Mouse (Mus musculus) midbrain, postnatal 0 days (tissue): ENCODE measurements around the gene BC100530. TPM values are rescaled to one million over a fixed set of nuclear protein-coding genes. Genes with fewer than 3 reads are reported as not detected.
"Not testable (repeated sequence)": the region's sequence is repeated elsewhere in the genome, so short reads cannot be mapped to it uniquely, and the experiment has no call there.

Experiments
- ATAC-seq: fragments of 200-750 bp; cut with Nextera tagmentation; 2 replicates; pipeline ENCODE4 v1.8.0; 2017; ENCODE audit warnings: moderate number of reproducible peaks, mild to moderate bottlenecking, moderate TSS enrichment, moderate library complexity; ENCODE audit not compliant: low FRiP score
- DNase-seq: peaks from one replicate; pipeline ENCODE4 v3.0.0-alpha.2; 2015; ENCODE audit warnings: low spot score
- H3K27ac ChIP-seq: fragments of 300-500 bp; sonication (generic); 2 replicates; pipeline ENCODE4 v1.5.1; 2014; ENCODE audit warnings: low read depth, mild to moderate bottlenecking, low read length, mixed read lengths
- H3K27me3 ChIP-seq: fragments of 300-500 bp; sonication (generic); 2 replicates; pipeline ENCODE4 v1.6.1; 2014; ENCODE audit warnings: low read length, control low read depth, mixed read lengths; ENCODE audit not compliant: insufficient read depth
- H3K36me3 ChIP-seq: fragments of 300-500 bp; sonication (generic); 2 replicates; pipeline ENCODE4 v1.6.1; 2014; ENCODE audit warnings: low read length, control low read depth, mixed read lengths; ENCODE audit not compliant: insufficient read depth
- H3K4me1 ChIP-seq: fragments of 300-500 bp; sonication (generic); 2 replicates; pipeline ENCODE4 v1.6.1; 2014; ENCODE audit warnings: mild to moderate bottlenecking, control low read depth, antibody characterized with exemption, low read length, mixed read lengths; ENCODE audit not compliant: insufficient read depth
- H3K4me2 ChIP-seq: fragments of 300-500 bp; sonication (generic); 2 replicates; pipeline ENCODE4 v1.6.1; 2014; ENCODE audit warnings: low read depth, mild to moderate bottlenecking, low read length, mixed read lengths; ENCODE audit not compliant: poor library complexity, severe bottlenecking
- H3K4me3 ChIP-seq: fragments of 300-500 bp; sonication (generic); 2 replicates; pipeline ENCODE4 v1.5.1; 2014; ENCODE audit warnings: low read depth, mild to moderate bottlenecking, low read length, moderate library complexity
- H3K9ac ChIP-seq: fragments of 300-500 bp; sonication (generic); replicated peaks from 2 replicates; pipeline ENCODE4 v1.6.1; 2014; ENCODE audit warnings: mild to moderate bottlenecking, low read length, moderate library complexity, mixed read lengths; ENCODE audit not compliant: poor library complexity, severe bottlenecking
- H3K9me3 ChIP-seq: fragments of 300-500 bp; sonication (generic); 2 replicates; pipeline ENCODE4 v1.6.1; 2016; ENCODE audit warnings: low read length, control low read depth
- CTCF ChIP-seq: IDR thresholded peaks from 2 replicates; pipeline ENCODE4 v1.5.1; 2016; ENCODE audit warnings: antibody characterized with exemption, mild to moderate bottlenecking
- WGBS: fragments of 180-500 bp; shearing (Covaris S2); extraction: QIAGEN DNeasy Blood & Tissue Kit; methylation state at CpG from one replicate; pipeline ENCODE4 v1.1.7; 2014; 5-methylcytosine and 5-hydroxymethylcytosine counted together
- polyA plus RNA-seq: library from polyadenylated mRNA; unstranded; fragments of >200 nt; fragmentation: Nextera tagmentation; extraction: Ambion mirVana; gene quantifications from 2 replicates; pipeline ENCODE4 v1.2.1, GENCODE M21; 2015
- total RNA-seq: library from RNA; depleted of rRNA; stranded (reverse); fragments of >200 nt; gene quantifications from 2 replicates; pipeline ENCODE4 v1.2.3, GENCODE M21; 2014; rRNA removed

BC100530 gene
- total RNA-seq (1.5 and 11.5 TPM in 2 replicates), polyA plus RNA-seq (0.38 and 0.59 TPM in 2 replicates)

DNA sequence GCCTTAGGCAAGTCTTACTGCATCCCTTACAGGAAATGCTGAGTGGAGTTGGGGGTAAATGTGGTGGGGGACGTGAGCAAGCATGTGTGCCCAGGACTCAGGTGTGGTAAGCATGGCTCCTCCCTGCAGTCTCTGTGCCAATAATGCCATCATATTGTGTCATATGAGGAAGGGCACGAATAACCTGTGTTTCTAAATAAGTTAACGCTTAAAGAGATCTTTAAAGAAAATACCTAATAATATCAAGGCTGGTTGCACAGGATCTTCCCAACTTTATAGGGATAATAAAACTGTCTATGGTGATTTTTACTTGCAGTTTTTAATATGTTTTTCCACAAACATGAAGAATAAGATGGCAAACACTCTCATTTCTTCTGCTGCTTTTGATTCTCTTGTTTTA is at the start of gene BC100530:
BC100530 (minus strand) TSS at position 101 of the 400 bp plus-strand sequence.
- not testable (repeated sequence) for H3K4me2 ChIP-seq, ATAC-seq
- WGBS: 76% methylated on average over 3 of the region's 3 CpGs

DNA sequence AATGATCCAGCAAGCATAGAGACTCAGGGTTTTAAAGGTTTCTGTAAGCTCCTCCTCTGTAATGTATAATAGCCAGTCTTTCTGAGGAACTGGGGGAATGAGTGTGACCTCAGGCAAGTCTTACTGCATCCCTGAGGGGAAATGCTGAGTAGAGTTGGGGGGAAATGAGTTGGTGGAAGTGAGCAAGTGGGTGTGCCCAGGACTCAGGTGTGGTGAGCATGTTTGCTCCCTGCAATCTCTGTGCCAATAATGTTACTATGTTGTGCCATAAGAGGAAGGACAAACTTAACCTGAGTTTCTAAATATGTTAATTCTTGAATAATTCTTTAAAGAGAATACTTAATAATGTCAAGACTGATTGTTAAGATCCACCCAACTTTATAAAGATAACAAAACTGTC is 40.8 kb upstream of the BC100530 start, which contains the start of gene Stfa2:
Stfa2 (minus strand) TSS at position 101 of the 400 bp plus-strand sequence.
- Histone ChIP-seq H3K4me1 (no peaks in the 10 kb centered on the region), H3K9me3 (no peaks in the 10 kb centered on the region)
- ATAC-seq: no peak

More for the DNA sequence above, at the start of gene BC100530:
- not testable (repeated sequence) for H3K4me1 ChIP-seq, H3K9ac ChIP-seq, H3K27ac ChIP-seq, DNase-seq, H3K36me3 ChIP-seq, H3K4me3 ChIP-seq, H3K27me3 ChIP-seq, H3K9me3 ChIP-seq

DNA sequence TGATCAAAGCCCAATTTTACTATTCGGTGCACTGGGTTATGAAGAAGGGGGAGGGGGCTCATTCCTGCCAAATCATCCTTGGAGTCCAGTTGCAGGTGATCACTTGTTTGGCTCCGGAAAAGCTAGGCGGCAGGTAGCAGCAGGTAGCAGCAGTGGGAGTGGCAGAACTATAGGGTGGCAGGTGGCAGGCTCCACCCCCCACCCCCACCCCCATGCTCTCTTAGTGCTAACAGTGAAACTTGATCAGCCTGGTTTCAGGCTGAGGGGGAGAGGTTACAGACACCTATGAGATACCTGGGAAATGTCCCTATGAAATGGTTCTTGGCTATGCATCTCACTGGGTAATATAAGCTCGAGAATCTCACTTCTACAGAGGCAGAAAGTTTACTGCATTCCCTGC is 21.5 kb upstream of the BC100530 start:
- H3K36me3 ChIP-seq: no peaks in the 10 kb centered on the region
- TF ChIP-seq CTCF: no peak
- H3K27ac ChIP-seq: no peak overlapping the region
- H3K9me3 ChIP-seq: no peaks in the 10 kb centered on the region
- no peak for DNase-seq
- no peak for ATAC-seq
- H3K27me3 ChIP-seq: no peaks in the 10 kb centered on the region
- no peaks in the 10 kb centered on the region for H3K4me1 ChIP-seq
- H3K9ac ChIP-seq: no peak overlapping the region
- 29% methylated on average over 4 of the region's 4 CpGs for WGBS
- no peak overlapping the region for H3K4me3 ChIP-seq
- no peak overlapping the region for H3K4me2 ChIP-seq

More for the DNA sequence above, 40.8 kb upstream of the BC100530 start, which contains the start of gene Stfa2:
- no peak for DNase-seq
- Histone ChIP-seq H3K9ac (no peak within 1 kb of the TSS), H3K27me3 (no peaks in the 10 kb centered on the region), H3K27ac (no peak within 1 kb of the TSS), H3K4me2 (no peak within 1 kb of the TSS), H3K36me3 (no peaks in the 10 kb centered on the region), H3K4me3 (no peak within 1 kb of the TSS)
- no peak for TF ChIP-seq CTCF

DNA sequence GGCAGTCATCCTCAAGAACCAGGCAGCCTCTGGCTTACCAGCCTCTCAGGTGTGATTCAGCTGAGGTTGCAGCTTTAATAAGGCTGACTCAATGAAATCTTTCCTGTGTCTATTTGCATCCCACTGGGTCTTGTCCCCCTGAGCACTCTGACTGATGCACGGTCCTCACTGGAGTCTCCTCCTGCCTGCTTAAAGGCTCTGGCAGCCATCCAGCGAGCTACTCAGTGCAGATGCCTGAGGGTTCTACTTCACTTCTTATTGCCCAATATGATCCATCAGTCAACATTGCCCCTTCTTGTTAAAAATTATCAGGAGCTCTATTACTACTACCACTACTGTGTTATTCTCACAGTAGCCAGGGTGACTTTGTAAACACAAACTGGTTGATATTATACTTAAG is 30.4 kb downstream of the BC100530 start:
- Histone ChIP-seq H3K9ac (no peak overlapping the region), H3K27me3 (no peaks in the 10 kb centered on the region), H3K27ac (no peak overlapping the region), H3K36me3 (no peaks in the 10 kb centered on the region), H3K4me1 (no peaks in the 10 kb centered on the region), H3K4me2 (no peak overlapping the region), H3K4me3 (no peak overlapping the region), H3K9me3 (no peaks in the 10 kb centered on the region)
- DNase-seq (no peak), ATAC-seq (no peak)
- WGBS: 55% methylated on average over 2 of the region's 2 CpGs
- TF ChIP-seq CTCF: no peak

DNA sequence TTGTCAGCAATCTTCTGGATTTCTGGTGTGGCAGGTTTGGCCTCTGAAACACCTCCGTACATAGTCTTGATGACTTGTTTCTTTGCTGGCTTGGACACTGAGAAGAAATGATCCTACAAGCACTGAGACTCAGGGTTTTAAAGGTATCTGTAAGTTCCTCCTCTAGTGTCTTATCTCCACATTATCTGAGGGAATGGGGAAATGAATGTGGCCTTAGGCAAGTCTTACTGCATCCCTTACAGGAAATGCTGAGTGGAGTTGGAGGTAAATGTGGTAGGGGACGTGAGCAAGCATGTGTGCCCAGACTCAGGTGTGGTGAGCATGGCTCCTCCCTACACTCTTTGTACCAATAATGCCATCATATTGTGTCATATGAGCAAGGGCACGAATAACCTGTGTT is 33.3 kb downstream of the BC100530 start, which contains the start of gene BC117090:
BC117090 (minus strand) TSS at position 101 of the 400 bp plus-strand sequence.
- no peak for ATAC-seq
- DNase-seq: no peak
- WGBS: 71% methylated on average over 3 of the region's 3 CpGs
- Histone ChIP-seq H3K36me3 (no peaks in the 10 kb centered on the region), H3K4me3 (no peak within 1 kb of the TSS), H3K27ac (no peak within 1 kb of the TSS), H3K4me2 (no peak within 1 kb of the TSS), H3K4me1 (no peaks in the 10 kb centered on the region), H3K9me3 (no peaks in the 10 kb centered on the region), H3K9ac (no peak within 1 kb of the TSS), H3K27me3 (no peaks in the 10 kb centered on the region)
- TF ChIP-seq CTCF: no peak

DNA sequence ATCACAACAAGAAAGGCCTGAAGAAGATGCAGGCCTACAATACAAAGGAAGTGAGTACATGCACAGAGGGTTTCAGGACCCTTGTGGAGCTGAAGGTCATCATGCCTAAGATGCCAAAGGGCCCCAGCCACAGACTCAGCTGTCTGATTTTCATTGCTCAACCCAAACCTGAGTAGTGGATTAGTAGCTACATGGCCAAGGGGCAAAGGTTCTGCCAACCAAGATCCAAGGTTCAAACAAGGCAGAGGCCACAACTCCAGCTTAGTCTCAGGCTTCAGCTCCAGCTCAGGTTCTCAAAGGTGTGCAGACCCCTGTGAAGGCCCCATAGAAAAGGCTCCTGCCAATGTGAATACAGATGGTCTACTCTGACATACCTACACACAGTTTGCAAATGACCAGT is 48.3 kb downstream of the BC100530 start:
- DNase-seq: no peak
- ATAC-seq: no peak
- Histone ChIP-seq H3K27ac (no peak overlapping the region), H3K4me3 (no peak overlapping the region), H3K4me1 (no peaks in the 10 kb centered on the region), H3K36me3 (no peaks in the 10 kb centered on the region), H3K9ac (no peak overlapping the region), H3K4me2 (no peak overlapping the region), H3K9me3 (no peaks in the 10 kb centered on the region), H3K27me3 (no peaks in the 10 kb centered on the region)
- no peak for TF ChIP-seq CTCF

DNA sequence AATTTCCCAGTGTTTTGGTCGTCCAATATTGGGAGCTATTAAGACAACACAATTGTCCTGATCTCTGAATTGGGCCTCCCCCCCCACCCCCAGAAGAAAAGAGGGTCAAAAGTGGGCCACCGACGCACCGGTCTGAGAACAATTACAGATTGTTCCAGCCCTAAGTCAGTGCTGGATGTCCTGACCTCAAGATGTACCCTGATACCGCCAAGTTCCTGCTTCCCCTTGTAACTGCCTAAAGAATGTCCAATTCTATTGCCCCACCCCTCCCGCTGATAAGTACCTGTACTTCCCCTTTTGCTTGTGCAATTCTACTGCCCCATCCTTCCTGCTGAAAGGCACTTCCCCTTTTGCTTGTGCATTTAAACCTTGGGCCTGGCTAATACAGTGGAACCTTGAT is 51.4 kb downstream of the BC100530 start:
- DNase-seq, H3K9ac ChIP-seq, H3K36me3 ChIP-seq, H3K4me2 ChIP-seq, H3K9me3 ChIP-seq, H3K4me1 ChIP-seq, H3K27me3 ChIP-seq, H3K27ac ChIP-seq, ATAC-seq, H3K4me3 ChIP-seq: not testable (repeated sequence)
- 86% methylated on average over 6 of the region's 6 CpGs for WGBS

Other genes starting within 250 kb of the BC100530 start
- 0.22 TPM in 1 of 2 replicates, not detected in the other for gene Csta1, start 236.5 kb downstream of the BC100530 start, total RNA-seq
- gene Csta1, start 236.5 kb downstream of the BC100530 start, polyA plus RNA-seq: not detected in 2 replicates
- not detected in 2 replicates for gene Stfa2l1, start 210.9 kb downstream of the BC100530 start, total RNA-seq
- gene Stfa2l1, start 210.9 kb downstream of the BC100530 start, polyA plus RNA-seq: 0.58 TPM in 1 of 2 replicates, not detected in the other
- not detected in 2 replicates for gene Gm5483, start 183.5 kb downstream of the BC100530 start, total RNA-seq
- gene Gm5483, start 183.5 kb downstream of the BC100530 start, polyA plus RNA-seq: 0.48 and 1.0 TPM in 2 replicates
- gene Gm5416, start 157.3 kb downstream of the BC100530 start, total RNA-seq: not detected in 2 replicates
- not detected in 2 replicates for gene Gm5416, start 157.3 kb downstream of the BC100530 start, polyA plus RNA-seq
- gene 2010005H15Rik, start 146.3 kb downstream of the BC100530 start, total RNA-seq: not detected in 2 replicates
- gene 2010005H15Rik, start 146.3 kb downstream of the BC100530 start, polyA plus RNA-seq: not detected in 2 replicates
- 0.55 TPM in 1 of 2 replicates, not detected in the other for gene Stfa1, start 90.8 kb downstream of the BC100530 start, total RNA-seq
- gene Stfa1, start 90.8 kb downstream of the BC100530 start, polyA plus RNA-seq: 0.49 and 1.1 TPM in 2 replicates
- not detected in 2 replicates for gene BC117090, start 33.4 kb downstream of the BC100530 start, total RNA-seq
- not detected in 2 replicates for gene BC117090, start 33.4 kb downstream of the BC100530 start, polyA plus RNA-seq
- not detected in 2 replicates for gene Stfa2, start 40.7 kb upstream of the BC100530 start, total RNA-seq
- gene Stfa2, start 40.7 kb upstream of the BC100530 start, polyA plus RNA-seq: 0.40 and 0.75 TPM in 2 replicates
- 9.9 TPM in 1 of 2 replicates, not detected in the other for gene Stfa3, start 87.6 kb upstream of the BC100530 start, total RNA-seq
- not detected in 2 replicates for gene Stfa3, start 87.6 kb upstream of the BC100530 start, polyA plus RNA-seq
- gene Casr, start 194.4 kb upstream of the BC100530 start, total RNA-seq: 1.3 and 1.5 TPM in 2 replicates
- gene Casr, start 194.4 kb upstream of the BC100530 start, polyA plus RNA-seq: 0.33 and 0.52 TPM in 2 replicates